Mouse (Mus musculus) brain, embryonic 14.5 days (tissue): Measurements from ENCODE around the gene Kif26a.

ENCODE experiments used
- CTCF ChIP-seq: fragments of 200-500 bp; IDR thresholded peaks from 2 replicates; pipeline ENCODE4 v1.5.1; 2012; ENCODE audit warnings: inconsistent platforms, mild to moderate bottlenecking, moderate library complexity, borderline replicate concordance; ENCODE audit not compliant: insufficient read depth, insufficient read length; ENCODE audit errors: extremely low read depth
- POLR2A ChIP-seq: fragments of 200-500 bp; IDR thresholded peaks from 2 replicates; pipeline ENCODE4 v1.6.1; 2012; ENCODE audit warnings: mild to moderate bottlenecking, inconsistent platforms, borderline replicate concordance; ENCODE audit not compliant: poor library complexity, insufficient read depth, insufficient read length, severe bottlenecking; ENCODE audit errors: extremely low read depth

DNA sequence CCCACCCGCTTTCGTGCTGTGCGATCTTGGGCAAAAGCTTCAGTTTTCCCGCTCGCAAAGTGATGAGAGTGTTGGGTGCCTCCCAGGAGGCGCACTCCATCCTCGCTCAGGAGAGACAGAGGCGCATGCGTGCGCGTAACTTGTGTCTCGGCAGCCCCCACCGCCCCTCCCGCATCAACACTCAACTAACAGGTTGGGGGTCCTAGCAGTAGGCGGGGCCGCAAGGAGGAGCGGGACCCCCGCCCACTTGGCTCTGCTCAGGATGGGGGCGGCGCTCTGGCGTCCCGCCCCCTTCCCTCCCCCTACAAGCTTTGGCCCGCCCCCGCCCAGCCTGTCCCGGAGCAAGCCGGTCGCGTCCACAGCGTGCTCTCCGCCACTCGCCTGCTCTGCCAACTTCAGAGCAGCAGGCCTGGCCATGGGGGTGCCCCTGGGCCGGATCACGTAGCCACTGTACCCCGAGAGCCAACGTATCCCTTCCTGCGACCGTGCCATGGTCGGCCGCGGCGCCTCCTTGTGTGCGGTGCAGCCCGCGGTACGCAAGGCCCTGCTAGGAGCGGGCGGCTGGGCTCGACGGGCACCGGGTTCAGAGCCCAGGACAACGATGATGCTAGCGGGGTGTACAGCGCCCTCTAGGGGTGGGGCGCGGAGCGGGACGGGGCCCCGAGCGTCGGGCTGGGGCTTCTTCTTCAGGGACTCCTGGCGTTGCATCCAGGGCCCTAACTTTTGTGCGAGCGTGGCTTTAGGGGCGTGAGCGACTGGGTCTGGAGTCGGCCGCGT lies at the start of gene Kif26a:
- TF ChIP-seq CTCF (peak; percentile 71), POLR2A (peak; percentile 46; the same call in 1 of the 2 replicates)
